Mouse (Mus musculus) frontal cortex, postnatal 36 days (tissue): ENCODE data around the gene Slc35e3.

ENCODE experiments used
- DNase-seq, 2 experiments: peaks; one replicate each; pipeline ENCODE4 v3.0.0; 2022; ENCODE audit warnings: low spot score in 2 of 2

Slc35e3 gene

GRCm38 (mm10) chr10:117746297-117746883 lies at the start of gene Slc35e3:
Slc35e3 (minus strand) TSS chr10:117746365.
- DNase-seq = peak; percentile 94 to 95

- no peak for DNase-seq
Observed at GRCm38 (mm10) chr10:117795206-117795605, 49.0 kb upstream of the Slc35e3 start.

- DNase-seq = no peak
Observed at GRCm38 (mm10) chr10:117793436-117794030, 47.4 kb upstream of the Slc35e3 start.

- DNase-seq = peak; percentile 100
Observed at GRCm38 (mm10) chr10:117792141-117793091, 46.3 kb upstream of the Slc35e3 start, which contains the start of gene Nup107. Nup107 (minus strand) TSS chr10:117792705.

GRCm38 (mm10) chr10:117791171-117791470 lies 45.0 kb upstream of the Slc35e3 start:
- DNase-seq = no peak

- no peak for DNase-seq
Observed at GRCm38 (mm10) chr10:117790421-117791170, 44.4 kb upstream of the Slc35e3 start.

- DNase-seq = no peak
Observed at GRCm38 (mm10) chr10:117790011-117790410, 43.8 kb upstream of the Slc35e3 start.

GRCm38 (mm10) chr10:117784646-117785045 lies 38.5 kb upstream of the Slc35e3 start:
- no peak for DNase-seq

- no peak for DNase-seq
Observed at GRCm38 (mm10) chr10:117783786-117784420, 37.7 kb upstream of the Slc35e3 start.

- no peak for DNase-seq
Observed at GRCm38 (mm10) chr10:117782491-117783260, 36.5 kb upstream of the Slc35e3 start.

- no peak for DNase-seq
Observed at GRCm38 (mm10) chr10:117782056-117782455, 35.9 kb upstream of the Slc35e3 start.

GRCm38 (mm10) chr10:117781021-117781725 lies 35.0 kb upstream of the Slc35e3 start:
- no peak for DNase-seq

- no peak for DNase-seq
Observed at GRCm38 (mm10) chr10:117780306-117780911, 34.2 kb upstream of the Slc35e3 start.

GRCm38 (mm10) chr10:117779581-117780305 lies 33.6 kb upstream of the Slc35e3 start:
- no peak for DNase-seq

GRCm38 (mm10) chr10:117778951-117779350 lies 32.8 kb upstream of the Slc35e3 start:
- DNase-seq = no peak

GRCm38 (mm10) chr10:117778328-117778910 lies 32.3 kb upstream of the Slc35e3 start:
- no peak for DNase-seq

- DNase-seq = no peak
Observed at GRCm38 (mm10) chr10:117777501-117778327, 31.5 kb upstream of the Slc35e3 start.

GRCm38 (mm10) chr10:117777103-117777470 lies 30.9 kb upstream of the Slc35e3 start:
- DNase-seq = no peak
